Mouse (Mus musculus): ENCODE measurements around the gene Gm49361.

- TF ChIP-seq POLR2AphosphoS2 (IDR thresholded peaks at IDR 0.05; ENCODE audit: insufficient read length, low read depth) (no peak), CEBPB (IDR thresholded peaks at IDR 0.05; ENCODE audit: insufficient read depth, poor library complexity, severe bottlenecking) (no peak), POLR2A (IDR thresholded peaks at IDR 0.05; ENCODE audit: insufficient read length, low read depth) (no peak), USF1 (IDR thresholded peaks at IDR 0.05; ENCODE audit: low read depth) (no peak)
Measured at GRCm38 (mm10) chr14:57622934-57623333, 123.0 kb downstream of the Gm49361 start.
